ENCODE assay signal across 10 mouse cellular contexts in genomic region chr7:42450618-42451017, GRCm38 (mm10). TPM values are rescaled to one million over a fixed set of nuclear protein-coding genes. Genes with fewer than 3 reads are reported as not detected.
DNase-seq lines count a peak whose midpoint lies in the region; ATAC-seq and TF ChIP-seq lines count a peak whose summit lies in the region.
"Had no signal": no experiment of that assay in that cellular context is flagged by ENCODE, and none has a peak within 500 bp of the region (broad histone marks: within the 10 kb centered on the region; RNA-seq: fewer than 3 reads in every experiment).

No protein-coding gene starts in this region.

- intact Hi-C loops in left cerebral cortex, adult 2 months (cut with DNase I), result no loop called here

- H3K79me2 ChIP-seq in MEL (ENCODE audit: control insufficient read depth, insufficient read depth, low read length, poor library complexity), result no peaks in the 10 kb centered on the region

- no peak overlapping the region for H3K9ac ChIP-seq in MEL (ENCODE audit: control insufficient read depth, low read depth, low read length, poor library complexity, severe bottlenecking)
- no peak overlapping the region for H3K9ac ChIP-seq in forebrain, embryonic 13.5 days

- H3K4me2 ChIP-seq in forebrain, embryonic 13.5 days, result no peak overlapping the region

- no peak overlapping the region for H3K27ac ChIP-seq in left cerebral cortex, adult 2 months
- H3K27ac ChIP-seq in MEL (ENCODE audit: control insufficient read depth, low read depth, low read length), result no peak overlapping the region
- H3K27ac ChIP-seq in forebrain, embryonic 13.5 days, result no peak overlapping the region

- no peak for DNase-seq in left cerebral cortex, adult 2 months (ENCODE audit: extremely low spot score in 1 of 2, low spot score in 2 of 2)
- no peak for DNase-seq in left cerebral cortex, adult 11 months (ENCODE audit: low spot score)
- peak; percentile 18 for DNase-seq in MEL (ENCODE audit: low read depth, low spot score)
- DNase-seq in c-Kit-positive CD71-positive TER-119-negative erythroid progenitor cells, embryonic 14.5 days (ENCODE audit: low read depth), result peak; percentile 9
- DNase-seq in right cerebral cortex, postnatal 36 days (ENCODE audit: low spot score in 2 of 2), result no peak
- DNase-seq in right cerebral cortex, postnatal 4 days, result no peak

- H3K9me3 ChIP-seq in MEL (replicated peaks; ENCODE audit: insufficient read depth, low read length), result no peaks in the 10 kb centered on the region
- H3K9me3 ChIP-seq in forebrain, embryonic 13.5 days (replicated peaks), result peaks cover 65% of the 10 kb centered on the region

- TF ChIP-seq EP300 in MEL (IDR thresholded peaks at IDR 0.05; ENCODE audit: low read depth in 1 of 2, low read length in 2 of 2), result no peak

- no peaks in the 10 kb centered on the region for H3K27me3 ChIP-seq in MEL (ENCODE audit: control insufficient read depth in 1 of 2, insufficient read depth in 2 of 2, low read length in 2 of 2)
- no peaks in the 10 kb centered on the region for H3K27me3 ChIP-seq in forebrain, embryonic 13.5 days

- TF ChIP-seq POLR2A in MEL (IDR thresholded peaks at IDR 0.05; ENCODE audit: control insufficient read depth in 1 of 2, insufficient read depth in 1 of 2, low read depth in 1 of 2, low read length in 2 of 2, poor library complexity in 1 of 2), result no peak

- TF ChIP-seq RAD21 in MEL (IDR thresholded peaks at IDR 0.05; ENCODE audit: low read depth, low read length), result peak; percentile 26

- no peak overlapping the region for H3K4me3 ChIP-seq in left cerebral cortex, adult 2 months
- no peak overlapping the region for H3K4me3 ChIP-seq in MEL (ENCODE audit: control insufficient read depth in 1 of 2, insufficient read depth in 1 of 2, low read depth in 2 of 2, low read length in 2 of 2)
- no peak overlapping the region for H3K4me3 ChIP-seq in forebrain, embryonic 13.5 days

- peak; percentile 29 for TF ChIP-seq CTCF in left cerebral cortex, adult 2 months (IDR thresholded peaks at IDR 0.05)
- TF ChIP-seq CTCF in MEL (IDR thresholded peaks at IDR 0.05 in 2 of 3, conservative IDR thresholded peaks at IDR 0.05 in 1 of 3; ENCODE audit: control insufficient read depth in 1 of 3, insufficient read depth in 1 of 3, low read depth in 2 of 3, low read length in 3 of 3, poor library complexity in 1 of 3, severe bottlenecking in 1 of 3), result peak; percentile 12 to 40 (median 31); a peak in 4 of 6 replicates

- peak; percentile 71 for ATAC-seq in megakaryocyte-erythroid progenitor cell, adult 5-6 weeks (replicated peaks; ENCODE audit: low FRiP score, low TSS enrichment, poor library complexity, severe bottlenecking)
- ATAC-seq in forebrain, embryonic 13.5 days, result no peak

- WGBS in forebrain, embryonic 13.5 days, result 31% methylated on average over 3 of the region's 3 CpGs

- no peaks in the 10 kb centered on the region for H3K36me3 ChIP-seq in MEL (ENCODE audit: control insufficient read depth in 1 of 2, insufficient read depth in 2 of 2, low read length in 2 of 2)
- H3K36me3 ChIP-seq in forebrain, embryonic 13.5 days (ENCODE audit: poor library complexity, severe bottlenecking), result no peaks in the 10 kb centered on the region

- no peaks in the 10 kb centered on the region for H3K4me1 ChIP-seq in MEL (ENCODE audit: control insufficient read depth in 1 of 2, insufficient read depth in 2 of 2, low read length in 2 of 2)
- no peaks in the 10 kb centered on the region for H3K4me1 ChIP-seq in forebrain, embryonic 13.5 days

TF ChIP-seq in MEL, 35 proteins besides CTCF, POLR2A, EP300 and RAD21:
- TF ChIP-seq SMC3 (IDR thresholded peaks at IDR 0.05; ENCODE audit: low read depth, low read length) (peak; percentile 18; the same call in 1 of the 2 replicates), KAT2A (conservative IDR thresholded peaks at IDR 0.05; ENCODE audit: low read depth, low read length) (no peak)
TF ChIP-seq in MEL: peak in this region for 1.

RNA-seq across cellular contexts. Expression of gene 4933421I07Rik, which starts 2.7 kb away (rescaled TPM):
- not detected for total RNA-seq in left cerebral cortex, adult 2 months (2021)
- total RNA-seq in MEL (2012; rRNA removed), result not detected in 2 replicates
- polyA plus RNA-seq in MEL (2012; ENCODE audit: insufficient read depth in 1 of 2, insufficient read length in 2 of 2, low read depth in 1 of 2, low replicate concordance in 2 of 2, missing spikeins in 1 of 2), result not detected
- not detected in 2 replicates for total RNA-seq in megakaryocyte-erythroid progenitor cell, adult 5-6 weeks (2014; fragmentation: Nextera tagmentation)
- not detected in 2 replicates for total RNA-seq in megakaryocyte-erythroid progenitor cell, adult 5-6 weeks (2017)
- not detected in 2 replicates for polyA plus RNA-seq in forebrain, embryonic 13.5 days (2015; fragmentation: Nextera tagmentation; extraction: Ambion mirVana)
- polyA plus RNA-seq: embryonic facial prominence, embryonic 11.5 days; intestine, embryonic 14.5 days had no signal

RNA-seq across cellular contexts. Expression of gene Zfp141, which starts 54.9 kb away (rescaled TPM):
- total RNA-seq in left cerebral cortex, adult 2 months (2021), result 10 to 100 TPM; 17.3 to 19.6 TPM
- 8.5 and 9.7 TPM in 2 replicates for total RNA-seq in MEL (2012; rRNA removed)
- polyA plus RNA-seq in MEL (2012; ENCODE audit: insufficient read depth in 1 of 2, insufficient read length in 2 of 2, low read depth in 1 of 2, low replicate concordance in 2 of 2, missing spikeins in 1 of 2), result 10 to 100 TPM in 1 of 2 experiments, not detected in 1; 13.2 TPM
- 24.2 and 26.2 TPM in 2 replicates for total RNA-seq in megakaryocyte-erythroid progenitor cell, adult 5-6 weeks (2014; fragmentation: Nextera tagmentation)
- 37.6 and 38.8 TPM in 2 replicates for total RNA-seq in megakaryocyte-erythroid progenitor cell, adult 5-6 weeks (2017)
- 12.4 and 14.1 TPM in 2 replicates for polyA plus RNA-seq in forebrain, embryonic 13.5 days (2015; fragmentation: Nextera tagmentation; extraction: Ambion mirVana)

Comparison
In these comparisons a context has a peak if more than half of its experiments do, and no peak if none do; other contexts are left out.
1. DNase-seq: peak in MEL (single experiment) and c-Kit-positive CD71-positive TER-119-negative erythroid progenitor cells, embryonic 14.5 days (single experiment); none in left cerebral cortex, adult 2 months (0 of 2), left cerebral cortex, adult 11 months (single experiment), right cerebral cortex, postnatal 36 days (0 of 2) and right cerebral cortex, postnatal 4 days (single experiment).